Mouse (Mus musculus): ENCODE measurements around the gene H2-Ob. TPM values are rescaled to one million over a fixed set of nuclear protein-coding genes. Genes with fewer than 3 reads are reported as not detected.

H2-Ob gene
- polyA plus RNA-seq, 1 experiment from 2014 or later: not detected

GRCm38 (mm10) chr17:34244656-34245055 is 6.0 kb downstream of the H2-Ob start:
- Histone ChIP-seq H3K9me3 (no peaks in the 10 kb centered on the region), H3K4me1 (replicated peaks) (no peaks in the 10 kb centered on the region), H3K27ac (no peak overlapping the region), H3K4me2 (no peak overlapping the region), H3K36me3 (no peaks in the 10 kb centered on the region), H3K4me3 (replicated peaks) (no peak overlapping the region), H3K9ac (replicated peaks) (no peak overlapping the region), H3K27me3 (peaks cover 6% of the 10 kb centered on the region)
- 80% methylated on average over 4 of the region's 4 CpGs for WGBS
- no peak for ATAC-seq (ENCODE audit: insufficient number of reproducible peaks, insufficient read depth, low FRiP score, low TSS enrichment, low read depth)

GRCm38 (mm10) chr17:34247047-34247446 is 8.3 kb downstream of the H2-Ob start:
- Histone ChIP-seq H3K9me3 (no peaks in the 10 kb centered on the region), H3K27ac (no peak overlapping the region), H3K4me3 (replicated peaks) (no peak overlapping the region), H3K4me1 (replicated peaks) (no peaks in the 10 kb centered on the region), H3K27me3 (peaks cover 6% of the 10 kb centered on the region), H3K36me3 (no peaks in the 10 kb centered on the region), H3K9ac (replicated peaks) (no peak overlapping the region), H3K4me2 (no peak overlapping the region)
- WGBS: 89% methylated on average over 3 of the region's 3 CpGs
- no peak for ATAC-seq (ENCODE audit: insufficient number of reproducible peaks, insufficient read depth, low FRiP score, low TSS enrichment, low read depth)

GRCm38 (mm10) chr17:34248764-34249163 is 10.1 kb downstream of the H2-Ob start:
- Histone ChIP-seq H3K36me3 (no peaks in the 10 kb centered on the region), H3K4me3 (replicated peaks) (no peak overlapping the region), H3K9ac (replicated peaks) (no peak overlapping the region), H3K9me3 (no peaks in the 10 kb centered on the region), H3K27me3 (peaks cover 6% of the 10 kb centered on the region), H3K4me1 (replicated peaks) (no peaks in the 10 kb centered on the region), H3K27ac (no peak overlapping the region), H3K4me2 (no peak overlapping the region)
- ATAC-seq (ENCODE audit: insufficient number of reproducible peaks, insufficient read depth, low FRiP score, low TSS enrichment, low read depth): no peak
- WGBS: 67% methylated on average over 2 of the region's 2 CpGs

- no peak overlapping the region for H3K9ac ChIP-seq (replicated peaks)
- no peak overlapping the region for H3K4me2 ChIP-seq
- no peak for ATAC-seq (ENCODE audit: insufficient number of reproducible peaks, insufficient read depth, low FRiP score, low TSS enrichment, low read depth)
- H3K27ac ChIP-seq: no peak overlapping the region
- 54% methylated on average over 3 of the region's 3 CpGs for WGBS
- no peaks in the 10 kb centered on the region for H3K36me3 ChIP-seq
- no peaks in the 10 kb centered on the region for H3K4me1 ChIP-seq (replicated peaks)
- peaks cover 9% of the 10 kb centered on the region for H3K27me3 ChIP-seq
- H3K9me3 ChIP-seq: no peaks in the 10 kb centered on the region
- no peak overlapping the region for H3K4me3 ChIP-seq (replicated peaks)
These were observed 10.7 kb downstream of the H2-Ob start for GRCm38 (mm10) chr17:34249361-34249760.

GRCm38 (mm10) chr17:34249878-34250277 is 11.2 kb downstream of the H2-Ob start:
- no peak for ATAC-seq (ENCODE audit: insufficient number of reproducible peaks, insufficient read depth, low FRiP score, low TSS enrichment, low read depth)
- H3K4me1 ChIP-seq (replicated peaks): no peaks in the 10 kb centered on the region
- H3K4me2 ChIP-seq: no peak overlapping the region
- no peaks in the 10 kb centered on the region for H3K9me3 ChIP-seq
- H3K27ac ChIP-seq: no peak overlapping the region
- no peak overlapping the region for H3K4me3 ChIP-seq (replicated peaks)
- 14% methylated on average over 4 of the region's 4 CpGs for WGBS
- H3K36me3 ChIP-seq: no peaks in the 10 kb centered on the region
- H3K27me3 ChIP-seq: peaks cover 9% of the 10 kb centered on the region
- no peak overlapping the region for H3K9ac ChIP-seq (replicated peaks)

- no peak overlapping the region for H3K9ac ChIP-seq (replicated peaks)
- H3K36me3 ChIP-seq: no peaks in the 10 kb centered on the region
- no peaks in the 10 kb centered on the region for H3K9me3 ChIP-seq
- no peaks in the 10 kb centered on the region for H3K4me1 ChIP-seq (replicated peaks)
- peaks cover 9% of the 10 kb centered on the region for H3K27me3 ChIP-seq
- H3K27ac ChIP-seq: no peak overlapping the region
- H3K4me3 ChIP-seq (replicated peaks): no peak overlapping the region
- ATAC-seq (ENCODE audit: insufficient number of reproducible peaks, insufficient read depth, low FRiP score, low TSS enrichment, low read depth): no peak
- no peak overlapping the region for H3K4me2 ChIP-seq
- WGBS: 62% methylated on average over 4 of the region's 4 CpGs
These were observed 13.0 kb downstream of the H2-Ob start for GRCm38 (mm10) chr17:34251666-34252065.

GRCm38 (mm10) chr17:34256501-34256900 is 17.8 kb downstream of the H2-Ob start:
- no peaks in the 10 kb centered on the region for H3K9me3 ChIP-seq
- peaks cover 16% of the 10 kb centered on the region for H3K27me3 ChIP-seq
- no peaks in the 10 kb centered on the region for H3K4me1 ChIP-seq (replicated peaks)
- no peak overlapping the region for H3K9ac ChIP-seq (replicated peaks)
- H3K4me3 ChIP-seq (replicated peaks): no peak overlapping the region
- H3K4me2 ChIP-seq: no peak overlapping the region
- no peaks in the 10 kb centered on the region for H3K36me3 ChIP-seq
- ATAC-seq (ENCODE audit: insufficient number of reproducible peaks, insufficient read depth, low FRiP score, low TSS enrichment, low read depth): no peak
- WGBS: 79% methylated on average over 5 of the region's 5 CpGs
- no peak overlapping the region for H3K27ac ChIP-seq

GRCm38 (mm10) chr17:34257594-34258375 is 19.1 kb downstream of the H2-Ob start, which contains the start of gene H2-Ab1:
Gene H2-Ab1, plus strand, starts transcription at chr17:34257689.
- no peaks in the 10 kb centered on the region for H3K4me1 ChIP-seq (replicated peaks)
- WGBS: 68% methylated on average over 11 of the region's 11 CpGs
- H3K4me2 ChIP-seq: no peak within 1 kb of the TSS
- no peak within 1 kb of the TSS for H3K4me3 ChIP-seq (replicated peaks)
- H3K36me3 ChIP-seq: no peaks in the 10 kb centered on the region
- ATAC-seq (ENCODE audit: insufficient number of reproducible peaks, insufficient read depth, low FRiP score, low TSS enrichment, low read depth): no peak
- H3K27me3 ChIP-seq: peaks cover 22% of the 10 kb centered on the region
- no peaks in the 10 kb centered on the region for H3K9me3 ChIP-seq
- H3K9ac ChIP-seq (replicated peaks): no peak within 1 kb of the TSS
- no peak within 1 kb of the TSS for H3K27ac ChIP-seq

- Histone ChIP-seq H3K36me3 (no peaks in the 10 kb centered on the region), H3K9me3 (no peaks in the 10 kb centered on the region), H3K4me1 (replicated peaks) (peaks cover 14% of the 10 kb centered on the region), H3K4me2 (no peak overlapping the region), H3K27ac (no peak overlapping the region), H3K4me3 (replicated peaks) (no peak overlapping the region), H3K27me3 (peaks cover 43% of the 10 kb centered on the region), H3K9ac (replicated peaks) (no peak overlapping the region)
- ATAC-seq (ENCODE audit: insufficient number of reproducible peaks, insufficient read depth, low FRiP score, low TSS enrichment, low read depth): no peak
- 82% methylated on average over 5 of the region's 5 CpGs for WGBS
These were observed 21.8 kb downstream of the H2-Ob start for GRCm38 (mm10) chr17:34260551-34260950.

- 21% methylated on average over 4 of the region's 4 CpGs for WGBS
- no peak for ATAC-seq (ENCODE audit: insufficient number of reproducible peaks, insufficient read depth, low FRiP score, low TSS enrichment, low read depth)
These were observed 22.8 kb downstream of the H2-Ob start for GRCm38 (mm10) chr17:34261502-34261901.

GRCm38 (mm10) chr17:34263068-34263467 is 24.4 kb downstream of the H2-Ob start:
- H3K4me2 ChIP-seq: peak overlapping the region; percentile 96
- H3K9ac ChIP-seq (replicated peaks): no peak overlapping the region
- ATAC-seq (ENCODE audit: insufficient number of reproducible peaks, insufficient read depth, low FRiP score, low TSS enrichment, low read depth): peak; percentile 70
- H3K36me3 ChIP-seq: no peaks in the 10 kb centered on the region
- peak overlapping the region; percentile 54 for H3K4me3 ChIP-seq (replicated peaks)
- H3K9me3 ChIP-seq: no peaks in the 10 kb centered on the region
- H3K27ac ChIP-seq: no peak overlapping the region
- H3K27me3 ChIP-seq: peaks cover 45% of the 10 kb centered on the region
- peaks cover 14% of the 10 kb centered on the region for H3K4me1 ChIP-seq (replicated peaks)
- 1% methylated on average over 8 of the region's 8 CpGs for WGBS

More at GRCm38 (mm10) chr17:34261502-34261901, 22.8 kb downstream of the H2-Ob start:
- H3K27ac ChIP-seq: no peak overlapping the region
- no peak overlapping the region for H3K9ac ChIP-seq (replicated peaks)
- H3K27me3 ChIP-seq: peaks cover 45% of the 10 kb centered on the region
- H3K36me3 ChIP-seq: no peaks in the 10 kb centered on the region
- no peak overlapping the region for H3K4me3 ChIP-seq (replicated peaks)
- H3K4me2 ChIP-seq: no peak overlapping the region
- peaks cover 14% of the 10 kb centered on the region for H3K4me1 ChIP-seq (replicated peaks)
- H3K9me3 ChIP-seq: no peaks in the 10 kb centered on the region
